Mouse (Mus musculus): ENCODE data around the gene Bsn. TPM values are rescaled to one million over a fixed set of nuclear protein-coding genes. Genes with fewer than 3 reads are reported as not detected.

The Bsn gene
- polyA plus RNA-seq, 1 experiment from 2014 or later = 5.3 TPM

GRCm38 (mm10) chr9:108129042-108129948, 60.9 kb downstream of the Bsn start:
- Histone ChIP-seq H3K9ac (ENCODE audit: low read length) (no peak overlapping the region), H3K9me3 (replicated peaks; ENCODE audit: control insufficient read depth, low read length) (no peaks in the 10 kb centered on the region), H3K4me3 (ENCODE audit: low read depth, low read length) (no peak overlapping the region), H3K27me3 (replicated peaks; ENCODE audit: control insufficient read depth, insufficient read depth, low read length) (no peaks in the 10 kb centered on the region), H3K36me3 (ENCODE audit: control insufficient read depth, insufficient read depth, low read length) (peaks cover 7% of the 10 kb centered on the region; the same call in 1 of the 2 replicates), H3K4me1 (ENCODE audit: control insufficient read depth, insufficient read depth, low read length) (no peaks in the 10 kb centered on the region), H3K4me2 (ENCODE audit: low read length) (no peak overlapping the region), H3K27ac (ENCODE audit: low read depth, low read length) (no peak overlapping the region)
- ATAC-seq (no peak), DNase-seq (ENCODE audit: low spot score) (no peak)
- 85% methylated on average over 13 of the region's 13 CpGs for whole genome bisulfite sequencing

DNA sequence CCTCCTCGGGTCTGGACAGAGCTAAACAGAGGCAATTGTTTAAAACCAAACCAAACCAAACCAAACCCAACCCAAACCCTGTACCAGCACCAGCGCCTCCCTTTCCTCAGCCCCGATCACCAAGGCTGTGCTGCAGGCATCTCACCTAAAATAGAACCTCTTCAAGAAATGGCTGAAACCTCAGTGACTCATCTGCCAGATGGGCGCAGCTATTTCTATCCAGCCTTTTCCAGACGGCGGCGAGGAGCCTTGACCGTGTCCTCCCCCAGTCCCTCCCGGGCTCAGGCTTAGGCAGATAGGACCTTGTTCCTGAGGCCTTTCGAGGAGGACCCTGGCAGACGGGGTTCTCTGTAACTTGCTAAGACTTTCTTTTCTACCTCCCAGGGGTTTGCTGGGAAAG, 61.9 kb downstream of the Bsn start:
- H3K27ac ChIP-seq (ENCODE audit: low read depth, low read length) = no peak overlapping the region
- H3K9me3 ChIP-seq (replicated peaks; ENCODE audit: control insufficient read depth, low read length) = no peaks in the 10 kb centered on the region
- WGBS = 90% methylated on average over 11 of the region's 11 CpGs
- H3K4me1 ChIP-seq (ENCODE audit: control insufficient read depth, insufficient read depth, low read length) = no peaks in the 10 kb centered on the region
- H3K27me3 ChIP-seq (replicated peaks; ENCODE audit: control insufficient read depth, insufficient read depth, low read length) = no peaks in the 10 kb centered on the region
- no peak overlapping the region for H3K9ac ChIP-seq (ENCODE audit: low read length)
- DNase-seq (ENCODE audit: low spot score) (no peak), ATAC-seq (no peak)
- peaks cover 7% of the 10 kb centered on the region; the same call in 1 of the 2 replicates for H3K36me3 ChIP-seq (ENCODE audit: control insufficient read depth, insufficient read depth, low read length)
- H3K4me3 ChIP-seq (ENCODE audit: low read depth, low read length) = no peak overlapping the region
- H3K4me2 ChIP-seq (ENCODE audit: low read length) = no peak overlapping the region

- Histone ChIP-seq H3K9me3 (replicated peaks; ENCODE audit: control insufficient read depth, low read length) (no peaks in the 10 kb centered on the region), H3K9ac (ENCODE audit: low read length) (no peak overlapping the region), H3K4me3 (ENCODE audit: low read depth, low read length) (no peak overlapping the region), H3K27ac (ENCODE audit: low read depth, low read length) (no peak overlapping the region), H3K27me3 (replicated peaks; ENCODE audit: control insufficient read depth, insufficient read depth, low read length) (no peaks in the 10 kb centered on the region), H3K4me1 (ENCODE audit: control insufficient read depth, insufficient read depth, low read length) (no peaks in the 10 kb centered on the region), H3K36me3 (ENCODE audit: control insufficient read depth, insufficient read depth, low read length) (peaks cover 10% of the 10 kb centered on the region; the same call in 1 of the 2 replicates), H3K4me2 (ENCODE audit: low read length) (no peak overlapping the region)
- ATAC-seq = no peak
- DNase-seq (ENCODE audit: low spot score) = no peak
- 89% methylated on average over 17 of the region's 17 CpGs for WGBS
These were observed 63.6 kb downstream of the Bsn start for GRCm38 (mm10) chr9:108126436-108127180.

- 73% methylated on average over 8 of the region's 8 CpGs for WGBS
- no peak for DNase-seq (ENCODE audit: low spot score)
- H3K4me2 ChIP-seq (ENCODE audit: low read length) = no peak overlapping the region
These were observed 64.5 kb downstream of the Bsn start for GRCm38 (mm10) chr9:108125731-108126130.

GRCm38 (mm10) chr9:108123916-108124315, 66.3 kb downstream of the Bsn start:
- Histone ChIP-seq H3K4me3 (ENCODE audit: low read depth, low read length) (no peak overlapping the region), H3K36me3 (ENCODE audit: control insufficient read depth, insufficient read depth, low read length) (peaks cover 10% of the 10 kb centered on the region; the same call in 1 of the 2 replicates), H3K9me3 (replicated peaks; ENCODE audit: control insufficient read depth, low read length) (no peaks in the 10 kb centered on the region), H3K9ac (ENCODE audit: low read length) (no peak overlapping the region), H3K27ac (ENCODE audit: low read depth, low read length) (no peak overlapping the region), H3K4me1 (ENCODE audit: control insufficient read depth, insufficient read depth, low read length) (no peaks in the 10 kb centered on the region), H3K4me2 (ENCODE audit: low read length) (no peak overlapping the region), H3K27me3 (replicated peaks; ENCODE audit: control insufficient read depth, insufficient read depth, low read length) (no peaks in the 10 kb centered on the region)
- ATAC-seq (no peak), DNase-seq (ENCODE audit: low spot score) (no peak)
- 85% methylated on average over 4 of the region's 4 CpGs for WGBS

More at GRCm38 (mm10) chr9:108125731-108126130, 64.5 kb downstream of the Bsn start:
- H3K4me1 ChIP-seq (ENCODE audit: control insufficient read depth, insufficient read depth, low read length) = no peaks in the 10 kb centered on the region
- no peak for ATAC-seq
- H3K4me3 ChIP-seq (ENCODE audit: low read depth, low read length) = no peak overlapping the region
- no peak overlapping the region for H3K27ac ChIP-seq (ENCODE audit: low read depth, low read length)
- peaks cover 10% of the 10 kb centered on the region; the same call in 1 of the 2 replicates for H3K36me3 ChIP-seq (ENCODE audit: control insufficient read depth, insufficient read depth, low read length)
- no peak overlapping the region for H3K9ac ChIP-seq (ENCODE audit: low read length)
- H3K9me3 ChIP-seq (replicated peaks; ENCODE audit: control insufficient read depth, low read length) = no peaks in the 10 kb centered on the region
- H3K27me3 ChIP-seq (replicated peaks; ENCODE audit: control insufficient read depth, insufficient read depth, low read length) = no peaks in the 10 kb centered on the region

DNA sequence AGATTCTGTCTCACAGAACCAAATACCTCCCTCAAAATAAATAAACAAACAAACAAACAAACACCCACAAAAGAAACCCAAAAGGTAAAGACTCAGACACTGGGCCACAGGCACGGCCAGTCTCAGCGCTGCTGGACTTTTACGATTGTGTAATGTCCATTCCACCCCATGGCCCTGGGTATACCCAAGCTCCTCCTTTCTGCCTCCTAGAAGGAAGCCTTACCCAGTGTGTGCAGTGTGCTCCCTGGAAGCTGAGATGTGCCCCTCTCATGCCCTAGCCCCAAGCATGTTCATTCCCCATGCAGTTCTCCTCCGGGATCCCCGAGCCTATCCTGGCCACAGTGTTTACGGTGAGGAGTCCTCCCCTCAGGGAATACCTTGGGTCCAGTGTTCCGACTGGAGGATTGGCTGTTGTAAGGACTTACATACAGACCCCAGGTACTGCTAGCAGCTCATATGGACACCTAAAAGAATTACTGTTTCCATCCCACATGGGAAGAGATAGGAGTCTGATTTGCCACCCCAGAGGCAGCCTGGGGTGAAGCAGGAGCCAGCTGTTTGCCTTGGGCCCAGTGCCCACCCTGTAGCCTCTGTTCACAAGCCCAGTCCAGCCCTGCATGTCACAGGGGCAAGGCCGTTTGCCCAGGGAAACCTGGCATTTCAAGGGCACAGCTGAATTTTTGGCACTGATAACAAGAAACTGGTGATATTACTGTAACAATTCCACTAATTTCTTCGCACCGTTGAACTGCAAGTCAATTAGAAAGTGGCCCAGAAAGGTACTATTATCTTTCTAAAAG, 68.8 kb downstream of the Bsn start:
- Histone ChIP-seq H3K4me1 (ENCODE audit: control insufficient read depth, insufficient read depth, low read length) (no peaks in the 10 kb centered on the region), H3K4me3 (ENCODE audit: low read depth, low read length) (no peak overlapping the region), H3K36me3 (ENCODE audit: control insufficient read depth, insufficient read depth, low read length) (peaks cover 16% of the 10 kb centered on the region), H3K27ac (ENCODE audit: low read depth, low read length) (no peak overlapping the region), H3K4me2 (ENCODE audit: low read length) (no peak overlapping the region), H3K27me3 (replicated peaks; ENCODE audit: control insufficient read depth, insufficient read depth, low read length) (no peaks in the 10 kb centered on the region), H3K9me3 (replicated peaks; ENCODE audit: control insufficient read depth, low read length) (no peaks in the 10 kb centered on the region), H3K9ac (ENCODE audit: low read length) (no peak overlapping the region)
- 92% methylated on average over 10 of the region's 10 CpGs for WGBS
- no peak for ATAC-seq
- no peak for DNase-seq (ENCODE audit: low spot score)

DNA sequence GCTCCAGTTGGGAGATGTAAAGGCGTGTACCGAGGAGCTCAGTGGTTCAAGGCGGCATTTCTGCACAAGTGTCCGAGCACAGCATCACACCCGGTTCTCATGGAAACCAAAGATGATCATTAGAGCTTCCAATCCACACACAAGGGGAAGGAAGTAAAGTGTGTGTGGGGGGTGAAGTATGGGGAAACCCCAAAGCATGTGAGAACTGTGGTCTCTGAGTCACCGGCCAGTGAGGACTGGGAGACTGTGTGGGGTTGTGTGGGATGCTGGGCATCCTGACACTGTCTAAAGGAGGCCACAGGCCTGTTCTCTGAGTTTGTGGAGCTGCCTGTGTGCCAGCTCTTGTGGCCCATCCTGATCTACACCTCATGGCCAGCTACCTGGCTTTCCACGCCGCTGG, 69.5 kb downstream of the Bsn start:
- ATAC-seq (no peak), DNase-seq (ENCODE audit: low spot score) (no peak)
- H3K27me3 ChIP-seq (replicated peaks; ENCODE audit: control insufficient read depth, insufficient read depth, low read length) = no peaks in the 10 kb centered on the region
- H3K4me1 ChIP-seq (ENCODE audit: control insufficient read depth, insufficient read depth, low read length) = no peaks in the 10 kb centered on the region
- no peaks in the 10 kb centered on the region for H3K9me3 ChIP-seq (replicated peaks; ENCODE audit: control insufficient read depth, low read length)
- WGBS = 91% methylated on average over 8 of the region's 8 CpGs
- H3K27ac ChIP-seq (ENCODE audit: low read depth, low read length) = no peak overlapping the region
- H3K9ac ChIP-seq (ENCODE audit: low read length) = no peak overlapping the region
- no peak overlapping the region for H3K4me2 ChIP-seq (ENCODE audit: low read length)
- H3K36me3 ChIP-seq (ENCODE audit: control insufficient read depth, insufficient read depth, low read length) = peaks cover 16% of the 10 kb centered on the region
- H3K4me3 ChIP-seq (ENCODE audit: low read depth, low read length) = no peak overlapping the region

GRCm38 (mm10) chr9:108119891-108120411, 70.2 kb downstream of the Bsn start:
- Histone ChIP-seq H3K36me3 (ENCODE audit: control insufficient read depth, insufficient read depth, low read length) (peaks cover 23% of the 10 kb centered on the region), H3K4me1 (ENCODE audit: control insufficient read depth, insufficient read depth, low read length) (no peaks in the 10 kb centered on the region), H3K9me3 (replicated peaks; ENCODE audit: control insufficient read depth, low read length) (no peaks in the 10 kb centered on the region), H3K9ac (ENCODE audit: low read length) (no peak overlapping the region), H3K4me2 (ENCODE audit: low read length) (no peak overlapping the region), H3K27me3 (replicated peaks; ENCODE audit: control insufficient read depth, insufficient read depth, low read length) (no peaks in the 10 kb centered on the region), H3K4me3 (ENCODE audit: low read depth, low read length) (no peak overlapping the region), H3K27ac (ENCODE audit: low read depth, low read length) (no peak overlapping the region)
- ATAC-seq (no peak), DNase-seq (ENCODE audit: low spot score) (no peak)
- WGBS = 56% methylated on average over 7 of the region's 11 CpGs
